Mouse (Mus musculus): Measurements from ENCODE around the gene Scly.

DNA sequence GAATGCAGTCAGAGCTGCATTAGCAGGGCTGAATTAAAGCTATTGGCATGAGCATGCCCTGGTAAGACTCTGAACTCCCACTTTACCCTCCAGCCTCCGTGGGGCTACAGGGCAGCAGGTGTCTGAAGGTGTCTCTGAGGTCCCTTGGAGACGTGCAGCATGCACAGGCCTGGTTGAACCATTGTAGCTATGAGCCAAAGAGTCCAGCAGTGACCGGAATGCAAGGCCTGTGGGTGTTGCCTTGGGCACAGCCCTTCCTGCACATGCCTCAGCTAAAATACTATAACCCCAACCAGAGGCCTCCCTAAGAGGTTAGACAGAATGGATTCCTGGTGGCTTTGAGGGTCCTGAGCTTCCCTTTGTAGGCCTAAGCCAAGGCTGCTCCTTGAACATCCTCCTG, 53.1 kb downstream of the Scly start:
- TF ChIP-seq ELF1 (IDR thresholded peaks at IDR 0.05; ENCODE audit: low read depth, low read length) (no peak), EP300 (IDR thresholded peaks at IDR 0.05; ENCODE audit: low read depth in 1 of 2, low read length in 2 of 2) (no peak), TAL1 (IDR thresholded peaks at IDR 0.05; ENCODE audit: low read length) (no peak), CTCF (IDR thresholded peaks at IDR 0.05 in 2 of 3, conservative IDR thresholded peaks at IDR 0.05 in 1 of 3; ENCODE audit: control insufficient read depth in 1 of 3, insufficient read depth in 1 of 3, low read depth in 2 of 3, low read length in 3 of 3, poor library complexity in 1 of 3, severe bottlenecking in 1 of 3) (no peak), UBTF (IDR thresholded peaks at IDR 0.05; ENCODE audit: borderline replicate concordance, insufficient read depth, low read depth, low read length) (no peak), ZKSCAN1 (IDR thresholded peaks at IDR 0.05; ENCODE audit: low read depth, low read length) (no peak), USF2 (IDR thresholded peaks at IDR 0.05; ENCODE audit: borderline replicate concordance in 1 of 2, insufficient read depth in 1 of 2, low read depth in 1 of 2, low read length in 2 of 2) (no peak), MXI1 (IDR thresholded peaks at IDR 0.05; ENCODE audit: low read depth, low read length) (no peak), MEF2A (IDR thresholded peaks at IDR 0.05; ENCODE audit: extremely low read depth, insufficient replicate concordance, low read depth, low read length, poor library complexity, severe bottlenecking) (no peak), POLR2A (IDR thresholded peaks at IDR 0.05; ENCODE audit: control insufficient read depth in 1 of 2, insufficient read depth in 1 of 2, low read depth in 1 of 2, low read length in 2 of 2, poor library complexity in 1 of 2) (no peak), GATA1 (IDR thresholded peaks at IDR 0.05; ENCODE audit: low read depth, low read length) (no peak), MYB (IDR thresholded peaks at IDR 0.05; ENCODE audit: low read depth, low read length) (no peak)

Data from MEL (cell line).